Mouse (Mus musculus) myocyte (in vitro differentiated cells): Measurements from ENCODE around the gene Npc2. TPM values are rescaled to one million over a fixed set of nuclear protein-coding genes. Genes with fewer than 3 reads are reported as not detected.

Source experiments
- H3K27me3 ChIP-seq: one replicate; pipeline ENCODE4 v1.6.1; 2011; ENCODE audit not compliant: control insufficient read depth, insufficient read depth, insufficient read length
- H3K36me3 ChIP-seq: one replicate; pipeline ENCODE4 v1.6.1; 2011; ENCODE audit not compliant: control insufficient read depth, insufficient read depth
- H3K4me2 ChIP-seq: one replicate; pipeline ENCODE4 v1.6.1; 2011; ENCODE audit warnings: low read depth, control low read depth
- H3K4me3 ChIP-seq: one replicate; pipeline ENCODE4 v1.5.1; 2011; ENCODE audit warnings: mild to moderate bottlenecking, control low read depth, moderate library complexity
- H3K79me2 ChIP-seq: one replicate; pipeline ENCODE4 v1.6.1; 2011; ENCODE audit not compliant: control insufficient read depth, insufficient read depth
- H3ac ChIP-seq: one replicate; pipeline ENCODE4 v1.6.1; 2011; ENCODE audit not compliant: control insufficient read depth, insufficient read length
- CEBPB ChIP-seq: IDR thresholded peaks from 2 replicates; pipeline ENCODE4 v1.6.1; 2011; ENCODE audit warnings: mild to moderate bottlenecking, moderate library complexity; ENCODE audit not compliant: poor library complexity, insufficient read depth, severe bottlenecking
- E2F4 ChIP-seq: IDR thresholded peaks from one replicate; pipeline ENCODE4 v1.6.1; 2011; ENCODE audit warnings: mild to moderate bottlenecking, control low read depth, moderate library complexity; ENCODE audit not compliant: insufficient read depth
- MAX ChIP-seq: IDR thresholded peaks from one replicate; pipeline ENCODE4 v1.6.1; 2011; ENCODE audit warnings: low read depth, mild to moderate bottlenecking, control low read depth
- MYOD1 ChIP-seq, 3 experiments: IDR thresholded peaks; one replicate each; pipeline ENCODE4 v1.6.1; 2011; ENCODE audit warnings: control low read depth in 2 of 3, low read depth in 2 of 3, mild to moderate bottlenecking in 2 of 3, moderate library complexity in 1 of 3; ENCODE audit not compliant: insufficient read length in 2 of 3, control insufficient read depth in 1 of 3
- MYOG ChIP-seq, 3 experiments: IDR thresholded peaks; one replicate each; pipeline ENCODE4 v1.6.1; 2011; ENCODE audit warnings: control low read depth in 2 of 3, low read depth in 2 of 3, mild to moderate bottlenecking in 2 of 3; ENCODE audit not compliant: insufficient read length in 2 of 3, control insufficient read depth in 1 of 3, insufficient read depth in 1 of 3
- POLR2A ChIP-seq: IDR thresholded peaks from one replicate; pipeline ENCODE4 v1.6.1; 2011; ENCODE audit warnings: low read depth, mild to moderate bottlenecking, control low read depth, moderate library complexity; ENCODE audit not compliant: insufficient read length
- POLR2AphosphoS2 ChIP-seq: IDR thresholded peaks from one replicate; pipeline ENCODE4 v1.6.1; 2011; ENCODE audit warnings: low read depth, control low read depth; ENCODE audit not compliant: insufficient read length
- REST ChIP-seq: IDR thresholded peaks from one replicate; pipeline ENCODE4 v1.6.1; 2011; ENCODE audit warnings: mild to moderate bottlenecking, control low read depth, moderate library complexity; ENCODE audit not compliant: insufficient read depth, insufficient read length
- SRF ChIP-seq: IDR thresholded peaks from one replicate; pipeline ENCODE4 v1.6.1; 2011; ENCODE audit warnings: low read depth; ENCODE audit not compliant: control insufficient read depth, insufficient read length
- TCF12 ChIP-seq: IDR thresholded peaks from one replicate; pipeline ENCODE4 v1.6.1; 2011; ENCODE audit warnings: mild to moderate bottlenecking, control low read depth; ENCODE audit not compliant: poor library complexity, insufficient read depth, severe bottlenecking
- TCF3 ChIP-seq: IDR thresholded peaks from one replicate; pipeline ENCODE4 v1.6.1; 2011; ENCODE audit warnings: low read depth, control low read depth; ENCODE audit not compliant: insufficient read length
- USF1 ChIP-seq: IDR thresholded peaks from one replicate; pipeline ENCODE4 v1.6.1; 2011; ENCODE audit warnings: low read depth, mild to moderate bottlenecking, control low read depth, moderate library complexity
- polyA plus RNA-seq: library from polyadenylated mRNA; unstranded; fragments of >200 nt; fragmentation: generic; extraction: Trizol; gene quantifications from one replicate; pipeline ENCODE4 v1.2.1, GENCODE M21; 2012; ENCODE audit warnings: missing spikeins

Gene Npc2
- polyA plus RNA-seq, 1 experiment: 188 TPM

- H3K27me3 ChIP-seq: no peaks in the 10 kb centered on the region
- TF ChIP-seq POLR2AphosphoS2: no peak
- TF ChIP-seq POLR2A: no peak
- no peak for TF ChIP-seq SRF
- TF ChIP-seq MYOD1 (IDR thresholded peaks at IDR 0.05; ENCODE audit: control insufficient read depth in 1 of 3, insufficient read length in 2 of 3, low read depth in 2 of 3): no peak
- TF ChIP-seq USF1: no peak
- TF ChIP-seq E2F4: no peak
- TF ChIP-seq MAX: no peak
- no peak for TF ChIP-seq MYOG (IDR thresholded peaks at IDR 0.05; ENCODE audit: control insufficient read depth in 1 of 3, insufficient read depth in 1 of 3, insufficient read length in 2 of 3, low read depth in 2 of 3)
- no peak for TF ChIP-seq CEBPB
- no peak for TF ChIP-seq REST
- TF ChIP-seq TCF3: no peak
- TF ChIP-seq TCF12: no peak
- H3K36me3 ChIP-seq: peaks cover 43% of the 10 kb centered on the region
These were observed 7.4 kb downstream of the Npc2 start for GRCm38 (mm10) chr12:84765506-84765905.

GRCm38 (mm10) chr12:84764756-84765155 lies 8.2 kb downstream of the Npc2 start:
- Histone ChIP-seq H3K36me3 (peaks cover 45% of the 10 kb centered on the region), H3K4me3 (no peak overlapping the region)

More at GRCm38 (mm10) chr12:84765506-84765905, 7.4 kb downstream of the Npc2 start:
- no peak overlapping the region for H3ac ChIP-seq
- H3K4me2 ChIP-seq: no peak overlapping the region
- H3K4me3 ChIP-seq: no peak overlapping the region
- peaks cover 51% of the 10 kb centered on the region for H3K79me2 ChIP-seq

GRCm38 (mm10) chr12:84763577-84764218 lies 9.3 kb downstream of the Npc2 start:
- Histone ChIP-seq H3K36me3 (peaks cover 42% of the 10 kb centered on the region), H3K79me2 (peaks cover 33% of the 10 kb centered on the region), H3K4me2 (no peak overlapping the region), H3K4me3 (no peak overlapping the region), H3ac (no peak overlapping the region), H3K27me3 (no peaks in the 10 kb centered on the region)
- TF ChIP-seq SRF (no peak), MYOD1 (IDR thresholded peaks at IDR 0.05; ENCODE audit: control insufficient read depth in 1 of 3, insufficient read length in 2 of 3, low read depth in 2 of 3) (no peak)

More at GRCm38 (mm10) chr12:84764756-84765155, 8.2 kb downstream of the Npc2 start:
- TF ChIP-seq USF1: no peak
- TF ChIP-seq TCF12: no peak
- no peak for TF ChIP-seq MYOG (IDR thresholded peaks at IDR 0.05; ENCODE audit: control insufficient read depth in 1 of 3, insufficient read depth in 1 of 3, insufficient read length in 2 of 3, low read depth in 2 of 3)
- no peak for TF ChIP-seq CEBPB
- no peak for TF ChIP-seq POLR2AphosphoS2
- no peak for TF ChIP-seq SRF
- TF ChIP-seq MAX: no peak
- TF ChIP-seq POLR2A: no peak
- TF ChIP-seq TCF3: no peak
- TF ChIP-seq REST: no peak
- no peak overlapping the region for H3ac ChIP-seq
- peaks cover 43% of the 10 kb centered on the region for H3K79me2 ChIP-seq
- no peaks in the 10 kb centered on the region for H3K27me3 ChIP-seq
- no peak overlapping the region for H3K4me2 ChIP-seq

- H3K4me2 ChIP-seq: no peak overlapping the region
- H3ac ChIP-seq: no peak overlapping the region
- H3K4me3 ChIP-seq: no peak overlapping the region
- no peaks in the 10 kb centered on the region for H3K27me3 ChIP-seq
- H3K36me3 ChIP-seq: peaks cover 51% of the 10 kb centered on the region
- no peak for TF ChIP-seq SRF
- TF ChIP-seq CEBPB: peak; percentile 66; the same call in 1 of the 2 replicates
- TF ChIP-seq MYOG (IDR thresholded peaks at IDR 0.05; ENCODE audit: control insufficient read depth in 1 of 3, insufficient read depth in 1 of 3, insufficient read length in 2 of 3, low read depth in 2 of 3): no peak
- TF ChIP-seq TCF3: no peak
- TF ChIP-seq POLR2A: no peak
- H3K79me2 ChIP-seq: peaks cover 21% of the 10 kb centered on the region
These were observed 10.4 kb downstream of the Npc2 start for GRCm38 (mm10) chr12:84762532-84762931.

GRCm38 (mm10) chr12:84759063-84759462 lies 13.9 kb downstream of the Npc2 start:
- Histone ChIP-seq H3K36me3 (peaks cover 55% of the 10 kb centered on the region), H3K4me3 (no peak overlapping the region), H3K27me3 (no peaks in the 10 kb centered on the region), H3K79me2 (peaks cover 12% of the 10 kb centered on the region), H3K4me2 (no peak overlapping the region), H3ac (no peak overlapping the region)
- TF ChIP-seq E2F4: no peak
- no peak for TF ChIP-seq POLR2AphosphoS2
- no peak for TF ChIP-seq MAX
- no peak for TF ChIP-seq SRF
- no peak for TF ChIP-seq USF1
- no peak for TF ChIP-seq CEBPB
- no peak for TF ChIP-seq TCF12
- no peak for TF ChIP-seq TCF3
